Mouse (Mus musculus): Measurements from ENCODE around the gene Piezo1.

DNA sequence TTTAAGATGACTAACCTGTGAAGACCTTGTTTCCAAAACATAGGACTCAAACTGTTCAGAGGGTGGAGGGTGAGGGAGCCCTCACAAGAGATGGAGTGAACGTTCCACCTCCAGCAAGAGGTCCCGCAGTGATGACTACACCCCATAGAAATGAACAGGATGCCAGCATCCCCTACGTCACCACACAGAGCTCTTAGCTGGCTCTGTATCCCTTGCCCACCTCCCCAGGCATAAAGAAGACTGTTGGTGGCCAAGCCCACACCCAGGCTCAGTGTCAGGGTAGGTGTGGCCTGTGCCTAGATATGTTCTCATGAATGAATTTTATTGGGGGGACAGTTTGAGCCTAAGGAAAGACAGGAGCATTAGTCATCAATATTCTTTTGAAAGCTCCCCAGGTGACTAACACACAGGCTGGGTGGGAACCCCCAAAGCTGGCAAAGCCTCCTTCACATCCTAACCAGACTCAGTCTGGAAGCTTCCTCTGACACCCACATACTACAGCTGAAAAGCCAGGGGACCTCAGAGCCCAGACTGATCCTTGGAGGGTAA is 2.2 kb downstream of the Piezo1 start:
- no peak for TF ChIP-seq CTCF (conservative IDR thresholded peaks at IDR 0.05; ENCODE audit: low read length)
- TF ChIP-seq NANOG (IDR thresholded peaks at IDR 0.05; ENCODE audit: borderline replicate concordance, low read length) = no peak

Measured in E14TG2a.4 (cell line).